Mouse (Mus musculus) monocyte, adult 59 days (primary cell): ENCODE results near the gene Gm10803. TPM values are rescaled to one million over a fixed set of nuclear protein-coding genes. Genes with fewer than 3 reads are reported as not detected.

Experiments used
- total RNA-seq, 2 experiments: library from RNA; stranded (reverse); gene quantifications; one replicate each; pipeline ENCODE4 v1.2.4; 2023

The Gm10803 gene
- not detected for total RNA-seq

GRCm38 (mm10) chr2:93560268-93560667, at the start of gene Gm10803:
Gm10803 (plus strand) TSS chr2:93560568.

Other genes with a start within 250 kb of the Gm10803 start
- 1 to 10 TPM; 1.4 to 1.9 TPM for gene Tspan18, start 226.1 kb upstream of the Gm10803 start, total RNA-seq
- gene Cd82, start 97.4 kb upstream of the Gm10803 start, total RNA-seq, result 100 to 1,000 TPM; 272 to 293 TPM
- not detected for gene Alx4, start 81.8 kb downstream of the Gm10803 start, total RNA-seq